Mouse (Mus musculus): ENCODE measurements around the gene Rnf8.

GRCm38 (mm10) chr17:29686771-29687170, 72.2 kb downstream of the Rnf8 start:
- TF ChIP-seq CTCF (IDR thresholded peaks at IDR 0.05; ENCODE audit: low read depth, low read length) (no peak), POLR2A (IDR thresholded peaks at IDR 0.05; ENCODE audit: borderline replicate concordance, low read depth, low read length) (no peak)
